Mouse (Mus musculus) ES-E14 (cell line): Measurements from ENCODE around the gene Spata48. TPM values are rescaled to one million over a fixed set of nuclear protein-coding genes. Genes with fewer than 3 reads are reported as not detected.

Source experiments
- DNase-seq: peaks from one replicate; pipeline ENCODE4 v3.0.0-alpha.2; 2013; ENCODE audit warnings: low read depth, low spot score
- H3K27ac ChIP-seq: 2 replicates; pipeline ENCODE4 v1.5.1; 2012; ENCODE audit warnings: low read depth, mild to moderate bottlenecking, low read length, moderate library complexity, mixed read lengths; ENCODE audit not compliant: poor library complexity, insufficient read depth, severe bottlenecking
- H3K36me3 ChIP-seq: 2 replicates; pipeline ENCODE4 v1.6.1; 2012; ENCODE audit warnings: mild to moderate bottlenecking, low read length, moderate library complexity, mixed read lengths; ENCODE audit not compliant: control insufficient read depth, poor library complexity, insufficient read depth, severe bottlenecking
- H3K4me1 ChIP-seq, 2 experiments: fragments of 150-350 bp in 1 of 2; sonication (generic) in 1 of 2; 2 replicates each; pipeline ENCODE4 v1.6.1; 2012; ENCODE audit warnings: low read length in 2 of 2, mild to moderate bottlenecking in 1 of 2, mixed read lengths in 1 of 2; ENCODE audit not compliant: control insufficient read depth in 2 of 2, insufficient read depth in 2 of 2, poor library complexity in 1 of 2
- H3K4me3 ChIP-seq, 2 experiments: fragments of 150-350 bp in 1 of 2; sonication (generic) in 1 of 2; 2 replicates each; pipeline ENCODE4 v1.5.1; 2012; ENCODE audit warnings: low read length in 2 of 2, low read depth in 1 of 2, mild to moderate bottlenecking in 1 of 2, mixed read lengths in 1 of 2; ENCODE audit not compliant: insufficient read depth in 1 of 2, poor library complexity in 1 of 2, severe bottlenecking in 1 of 2
- H3K9ac ChIP-seq: 2 replicates; pipeline ENCODE4 v1.6.1; 2012; ENCODE audit warnings: low read depth, mild to moderate bottlenecking, low read length, mixed read lengths; ENCODE audit not compliant: poor library complexity, insufficient read depth, severe bottlenecking
- H3K9me3 ChIP-seq: fragments of 150-350 bp; sonication (generic); 2 replicates; pipeline ENCODE4 v1.6.1; 2012; ENCODE audit warnings: low read depth, mild to moderate bottlenecking, low read length; ENCODE audit not compliant: control insufficient read depth, insufficient read depth
- CHD2 ChIP-seq: IDR thresholded peaks from 2 replicates; pipeline ENCODE4 v1.6.1; 2014; ENCODE audit warnings: mild to moderate bottlenecking, low read depth, low read length, inconsistent platforms
- HCFC1 ChIP-seq: IDR thresholded peaks from 2 replicates; pipeline ENCODE4 v1.6.1; 2012; ENCODE audit warnings: low read length, inconsistent platforms, borderline replicate concordance; ENCODE audit not compliant: insufficient read depth
- MAFK ChIP-seq: IDR thresholded peaks from 2 replicates; pipeline ENCODE4 v1.6.1; 2014; ENCODE audit warnings: mild to moderate bottlenecking, low read depth, low read length, inconsistent platforms; ENCODE audit not compliant: insufficient read depth
- ZC3H11A ChIP-seq: IDR thresholded peaks from 2 replicates; pipeline ENCODE4 v1.6.1; 2012; ENCODE audit warnings: low read depth, mild to moderate bottlenecking, inconsistent platforms, low read length, borderline replicate concordance
- ZNF384 ChIP-seq: IDR thresholded peaks from 2 replicates; pipeline ENCODE4 v1.6.1; 2012; ENCODE audit warnings: low read depth, low read length, inconsistent platforms
- in situ Hi-C, 2 experiments: fragments of 600-800 bp; cut with MboI; formaldehyde crosslinking; loops; one replicate each; pipeline ENCODE4 v1.15.1; 2025; ENCODE audit warnings: low sequenced_read_pairs in 2 of 2, inconsistent platforms in 1 of 2; ENCODE audit not compliant: unreplicated experiment in 2 of 2
- total RNA-seq: library from RNA; depleted of rRNA; stranded (reverse); fragments of 300-350 nt; gene quantifications from 2 replicates; pipeline ENCODE4 v1.2.3, GENCODE M21; 2012

Spata48 gene
- total RNA-seq, 1 experiment: 0.31 TPM

- H3K27ac ChIP-seq: no peak overlapping the region
- H3K4me3 ChIP-seq: no peak overlapping the region
- in situ Hi-C loops: no loop called here
- no peaks in the 10 kb centered on the region for H3K4me1 ChIP-seq
- H3K36me3 ChIP-seq: no peaks in the 10 kb centered on the region
- no peaks in the 10 kb centered on the region for H3K9me3 ChIP-seq
- peak; percentile 40; the same call in 1 of the 2 replicates for TF ChIP-seq ZC3H11A
- no peak for TF ChIP-seq HCFC1
- no peak overlapping the region for H3K9ac ChIP-seq
- peak; percentile 30 for DNase-seq
Observed at GRCm38 (mm10) chr11:11499944-11500343, 38.0 kb downstream of the Spata48 start.

GRCm38 (mm10) chr11:11506187-11506586, 44.3 kb downstream of the Spata48 start:
- no peak overlapping the region for H3K4me3 ChIP-seq
- H3K9ac ChIP-seq: no peak overlapping the region
- TF ChIP-seq MAFK (no peak), HCFC1 (no peak), CHD2 (no peak), ZC3H11A (no peak), ZNF384 (no peak)
- H3K27ac ChIP-seq: no peak overlapping the region
- no peaks in the 10 kb centered on the region for H3K4me1 ChIP-seq
- in situ Hi-C loops: no loop called here
- H3K9me3 ChIP-seq: no peaks in the 10 kb centered on the region
- H3K36me3 ChIP-seq: no peaks in the 10 kb centered on the region
- no peak for DNase-seq

GRCm38 (mm10) chr11:11509413-11509812, 47.5 kb downstream of the Spata48 start:
- no peak overlapping the region for H3K27ac ChIP-seq
- no peaks in the 10 kb centered on the region for H3K4me1 ChIP-seq
- no peak overlapping the region for H3K4me3 ChIP-seq
- no peak for DNase-seq
- H3K9ac ChIP-seq: no peak overlapping the region
- no peak for TF ChIP-seq CHD2
- no peak for TF ChIP-seq MAFK
- TF ChIP-seq ZC3H11A: no peak
- TF ChIP-seq HCFC1: no peak
- TF ChIP-seq ZNF384: no peak
- in situ Hi-C loops: no loop called here
- H3K36me3 ChIP-seq: no peaks in the 10 kb centered on the region
- H3K9me3 ChIP-seq: no peaks in the 10 kb centered on the region

GRCm38 (mm10) chr11:11512056-11512455, 50.2 kb downstream of the Spata48 start:
- TF ChIP-seq ZC3H11A (no peak), MAFK (no peak), HCFC1 (no peak), ZNF384 (no peak), CHD2 (no peak)

GRCm38 (mm10) chr11:11513008-11513799, 51.3 kb downstream of the Spata48 start:
- H3K9ac ChIP-seq: no peak overlapping the region
- H3K4me3 ChIP-seq: no peak overlapping the region
- no peaks in the 10 kb centered on the region for H3K36me3 ChIP-seq
- no peak for DNase-seq
- no peaks in the 10 kb centered on the region for H3K4me1 ChIP-seq
- in situ Hi-C loops: no loop called here
- no peak overlapping the region for H3K27ac ChIP-seq
- TF ChIP-seq HCFC1 (no peak), ZNF384 (no peak), CHD2 (no peak), ZC3H11A (no peak), MAFK (no peak)
- H3K9me3 ChIP-seq: no peaks in the 10 kb centered on the region

More at GRCm38 (mm10) chr11:11512056-11512455, 50.2 kb downstream of the Spata48 start:
- no peaks in the 10 kb centered on the region for H3K36me3 ChIP-seq
- no peaks in the 10 kb centered on the region for H3K4me1 ChIP-seq
- H3K27ac ChIP-seq: no peak overlapping the region
- DNase-seq: no peak
- in situ Hi-C loops: no loop called here
- no peak overlapping the region for H3K4me3 ChIP-seq
- H3K9me3 ChIP-seq: no peaks in the 10 kb centered on the region
- no peak overlapping the region for H3K9ac ChIP-seq
